Mouse (Mus musculus) layer of hippocampus, adult 8-10 months (tissue): ENCODE results near the gene Adck2. TPM values are rescaled to one million over a fixed set of nuclear protein-coding genes. Genes with fewer than 3 reads are reported as not detected.

Source experiments
- DNase-seq, 2 experiments: peaks; one replicate each; pipeline ENCODE4 v3.0.0; 2022; ENCODE audit warnings: low spot score in 2 of 2
- total RNA-seq, 4 experiments: library from RNA; stranded (reverse); gene quantifications; 2 replicates each; pipeline ENCODE4 v1.2.4; 2022

Adck2 gene
- total RNA-seq, 4 experiments from 2014 or later = 27.6 to 34.5 (median 34.0) TPM

DNA sequence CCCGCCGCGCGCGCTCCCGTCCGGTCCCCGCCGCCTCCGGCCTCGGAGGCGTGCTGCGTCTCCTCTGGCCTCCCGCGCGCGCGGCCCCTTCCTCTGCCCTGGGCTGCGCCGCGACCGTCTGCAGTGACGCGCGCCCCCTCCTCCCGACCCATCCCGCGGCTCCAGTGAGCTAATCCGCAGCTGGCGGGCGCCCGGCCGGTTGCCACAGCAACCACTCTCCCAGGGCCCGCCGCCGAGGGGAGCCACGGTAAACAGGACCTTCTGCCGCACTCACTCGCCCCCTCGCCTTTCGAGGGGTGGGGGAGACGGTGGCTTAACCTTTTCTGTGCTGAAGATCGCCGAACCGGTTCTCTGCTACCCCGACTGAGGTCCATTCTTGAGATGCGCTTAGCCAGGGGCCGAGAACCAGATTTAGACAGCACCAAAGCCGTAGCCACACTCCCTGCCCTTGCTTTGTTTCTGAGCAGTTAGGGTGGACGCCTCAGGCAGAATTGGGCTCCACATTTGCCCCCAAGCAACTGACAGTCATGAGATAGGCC, 15.9 kb upstream of the Adck2 start, which contains the start of gene Dennd2a:
Gene Dennd2a (minus strand): TSS at position 145 of the 539 bp plus-strand sequence.
- DNase-seq = peak; percentile 80 to 84

DNA sequence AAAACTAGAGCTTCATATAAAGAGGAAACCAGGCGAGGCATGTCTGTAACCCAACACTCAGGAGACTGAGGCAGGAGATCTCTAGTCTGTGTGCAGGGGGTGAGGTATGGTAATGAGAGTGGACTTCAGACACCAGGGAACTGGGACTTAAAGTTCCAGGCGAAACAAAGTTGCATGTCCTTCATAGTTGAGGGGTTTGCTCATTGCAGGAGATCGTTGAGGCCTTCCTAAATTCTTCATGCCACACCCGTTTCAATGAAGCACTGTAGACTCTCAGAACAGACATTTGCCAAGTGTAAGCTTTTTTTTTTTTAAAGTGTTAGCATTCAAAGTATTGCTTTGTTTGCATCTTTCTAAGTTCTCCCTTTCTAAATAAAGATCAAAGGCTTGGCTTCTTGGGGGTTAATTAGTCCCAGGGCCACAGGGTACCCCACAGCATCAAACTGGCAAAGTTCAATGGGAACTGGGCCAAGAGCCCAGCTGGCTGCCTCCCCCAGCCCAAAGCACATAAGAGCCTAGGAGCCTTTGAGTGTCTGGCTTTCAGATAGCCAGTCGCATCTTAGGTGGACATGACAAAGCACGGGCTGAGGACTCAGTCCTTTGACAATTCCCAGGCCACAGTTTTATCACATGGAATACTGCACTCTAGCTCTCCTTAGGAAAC, 14.3 kb upstream of the Adck2 start:
- DNase-seq = no peak

DNA sequence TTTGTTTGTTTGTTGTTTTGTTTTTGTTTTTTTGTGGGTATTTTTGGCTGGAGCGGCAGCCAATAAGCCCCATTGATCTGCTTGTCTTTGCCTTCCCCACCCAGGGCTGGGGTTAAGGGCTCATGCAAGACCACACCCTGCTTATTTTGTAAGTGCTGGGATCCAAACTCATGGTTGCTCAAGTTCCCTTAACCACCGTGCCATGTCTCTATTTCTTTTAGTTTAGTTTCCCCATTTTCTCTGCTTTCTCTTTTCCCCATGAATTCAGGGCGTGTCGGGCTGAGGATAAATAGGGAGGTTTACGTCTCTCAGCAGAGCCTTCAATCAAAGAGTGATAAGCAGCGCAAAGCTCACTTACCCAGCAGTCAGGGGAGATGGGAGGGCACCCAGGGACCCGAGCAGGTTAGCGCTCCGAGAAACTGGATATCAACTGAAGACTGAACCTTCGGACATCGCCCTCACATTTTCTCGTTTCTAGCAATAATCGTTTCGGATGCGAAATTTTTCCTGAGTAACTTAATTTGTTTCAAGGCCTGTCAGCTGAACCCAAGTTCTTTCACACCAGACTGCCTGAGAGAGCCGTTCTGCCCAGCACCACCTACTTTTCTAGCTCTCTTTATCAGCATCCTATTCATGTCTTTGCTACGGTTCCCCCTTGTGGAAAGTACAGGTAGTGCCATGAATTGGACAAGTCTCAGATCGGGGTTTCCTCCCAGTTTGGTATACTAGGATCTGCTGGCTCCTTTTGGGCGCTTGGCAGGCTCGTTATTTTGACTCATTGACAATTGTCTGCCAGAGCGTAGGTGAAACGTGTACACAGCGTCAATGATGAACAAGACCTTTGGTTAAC, 11.3 kb upstream of the Adck2 start:
- DNase-seq = peak; percentile 82 to 93

DNA sequence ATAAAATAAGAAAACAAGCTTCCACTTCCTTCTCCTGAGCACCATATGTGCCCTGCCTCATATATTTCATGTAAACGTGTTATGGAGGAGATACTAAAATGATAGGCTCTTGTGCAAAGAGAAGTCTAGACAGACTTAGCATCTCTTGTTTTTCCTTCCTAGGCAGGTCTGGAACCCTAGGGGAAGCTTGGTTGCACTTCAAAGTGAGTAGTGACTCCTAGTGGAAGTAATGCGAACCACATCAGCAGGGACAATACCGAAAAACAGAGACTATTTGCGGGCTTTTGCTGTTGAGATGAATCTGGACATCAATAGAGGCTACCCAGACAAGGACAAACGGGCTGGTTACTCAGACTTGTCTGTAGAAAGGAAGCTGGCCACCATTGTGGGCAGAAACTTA, 6.1 kb upstream of the Adck2 start:
- no peak for DNase-seq

- no peak for DNase-seq
Observed at GRCm38 (mm10) chr6:39570426-39570825, 3.2 kb upstream of the Adck2 start.

DNA sequence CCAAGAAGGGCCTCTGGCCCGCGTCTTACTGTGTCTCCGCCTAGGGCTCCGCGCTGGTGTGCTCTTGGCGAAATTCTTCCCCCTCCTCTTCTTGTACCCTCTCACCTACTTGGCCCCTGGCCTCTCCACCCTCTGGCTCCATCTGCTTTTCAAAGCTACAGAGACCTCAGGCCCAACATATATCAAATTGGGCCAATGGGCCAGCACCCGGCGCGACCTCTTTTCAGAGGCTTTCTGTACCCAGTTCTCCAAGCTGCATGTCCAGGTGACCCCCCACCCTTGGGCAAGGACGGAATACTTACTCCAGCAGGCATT, 839 bp downstream of the Adck2 start:
- DNase-seq = no peak

DNA sequence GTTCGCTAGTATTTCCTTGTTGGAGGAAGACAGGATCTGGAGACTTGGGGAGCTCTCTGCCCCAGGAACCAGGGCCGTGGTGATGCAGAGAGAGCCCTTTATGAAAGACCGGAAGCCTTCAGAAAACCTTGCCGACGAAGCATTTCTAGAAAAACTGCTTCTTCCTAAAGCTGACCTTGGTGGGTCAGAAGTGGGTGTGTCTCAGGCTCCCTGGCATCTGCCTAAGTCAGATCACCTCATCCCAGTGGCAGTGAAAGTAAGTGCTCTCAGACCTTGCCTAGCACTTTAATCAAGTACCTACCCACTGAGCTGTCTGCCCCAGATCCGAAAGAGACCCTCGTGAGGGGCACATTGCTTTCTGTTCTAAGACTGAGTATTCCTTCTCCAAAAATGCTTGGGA, 1.3 kb downstream of the Adck2 start:
- no peak for DNase-seq

- DNase-seq = no peak
Observed at GRCm38 (mm10) chr6:39579552-39579951, 5.9 kb downstream of the Adck2 start.

DNA sequence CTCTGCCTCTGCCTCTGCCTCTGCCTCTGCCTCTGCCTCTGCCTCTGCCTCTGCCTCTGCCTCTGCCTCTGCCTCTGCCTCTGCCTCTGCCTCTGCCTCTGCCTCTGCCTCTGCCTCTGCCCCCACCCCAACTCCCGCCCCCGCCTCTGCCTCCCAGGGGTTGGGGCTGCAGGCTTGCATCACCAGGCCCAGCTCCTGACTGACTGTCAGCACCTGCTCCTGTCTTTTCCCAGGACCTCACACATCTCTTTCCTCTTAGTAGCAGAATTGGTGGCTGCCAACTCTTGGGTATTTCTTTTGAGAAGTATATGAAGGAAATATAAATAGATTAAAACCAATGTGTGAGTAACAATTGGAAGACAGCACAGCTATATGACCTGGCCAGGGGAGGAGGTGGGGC, 6.9 kb downstream of the Adck2 start:
- DNase-seq = no peak

- DNase-seq = no peak
Observed at GRCm38 (mm10) chr6:39581087-39581784, 7.6 kb downstream of the Adck2 start.

DNA sequence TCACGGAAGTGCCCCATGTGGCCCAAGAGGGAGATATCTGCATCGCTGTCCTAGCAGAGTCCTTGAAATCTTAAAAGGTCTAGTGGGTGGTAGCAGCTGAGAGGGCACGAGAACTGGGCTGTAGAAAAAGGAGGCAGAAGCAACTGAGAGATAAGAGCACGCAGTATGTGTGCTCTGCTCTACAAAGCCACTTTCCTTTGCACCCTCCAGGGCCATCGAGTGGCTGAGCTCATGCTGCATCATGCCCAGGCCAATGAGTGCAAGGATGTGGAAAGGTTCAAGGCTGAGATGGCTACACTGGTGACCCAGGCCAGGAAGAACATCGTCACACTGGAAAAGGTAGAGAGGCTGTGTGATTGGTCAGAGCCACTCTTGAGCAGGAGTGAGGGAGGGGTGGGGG, 11.8 kb downstream of the Adck2 start, which contains the start of gene Gm42420:
Gene Gm42420 (plus strand): TSS at position 237 of the 400 bp plus-strand sequence.
- no peak for DNase-seq

DNA sequence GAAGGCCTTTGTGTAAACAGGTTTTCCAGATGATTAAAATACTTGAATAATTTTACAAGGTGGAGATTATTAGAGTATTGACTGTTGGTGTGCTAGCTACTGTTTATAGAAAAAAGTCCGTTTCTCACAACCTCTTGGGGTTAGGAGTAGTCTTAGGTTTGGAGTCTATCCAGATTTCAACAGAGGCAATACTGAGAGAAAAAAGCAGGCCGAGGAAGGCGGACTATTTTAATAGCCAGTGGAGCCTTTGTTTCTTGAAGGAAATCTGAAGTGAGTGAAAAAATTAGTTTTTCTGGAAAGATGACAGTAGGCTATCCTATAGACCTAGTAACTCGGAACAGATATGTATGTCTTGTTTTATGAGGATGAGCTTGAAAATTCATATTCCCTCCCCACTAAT, 17.8 kb downstream of the Adck2 start:
- DNase-seq = no peak

- peak; percentile 93 to 95 for DNase-seq
Observed at GRCm38 (mm10) chr6:39592401-39593214, 18.9 kb downstream of the Adck2 start, which contains the start of gene Ndufb2. Gene Ndufb2 (plus strand): TSS chr6:39592574.

- DNase-seq = no peak
Observed at GRCm38 (mm10) chr6:39600851-39601250, 27.2 kb downstream of the Adck2 start.

- no peak for DNase-seq
Observed at GRCm38 (mm10) chr6:39601828-39602227, 28.2 kb downstream of the Adck2 start.

DNA sequence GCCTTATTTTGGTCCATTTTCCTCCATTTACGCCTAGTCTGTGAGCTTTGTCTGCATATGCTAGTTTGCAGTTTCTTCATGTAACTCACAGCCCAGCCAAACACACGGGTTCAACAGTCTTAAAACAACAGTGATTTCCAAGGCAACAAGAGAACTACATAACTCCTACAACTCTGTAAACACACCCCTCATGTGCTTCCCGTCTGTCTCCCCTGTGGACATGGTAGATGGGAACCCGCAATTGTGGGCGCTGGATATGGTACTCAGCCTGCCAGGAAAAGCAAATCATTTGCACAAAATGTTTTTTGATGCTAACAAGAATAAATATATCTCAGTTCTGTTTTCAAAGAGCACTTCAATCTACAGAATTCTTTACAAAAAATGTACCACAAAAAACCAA, 30.9 kb downstream of the Adck2 start:
- peak; percentile 46 to 47 for DNase-seq

GRCm38 (mm10) chr6:39606056-39606455, 32.4 kb downstream of the Adck2 start:
- no peak for DNase-seq

- DNase-seq = no peak
Observed at GRCm38 (mm10) chr6:39606862-39607261, 33.2 kb downstream of the Adck2 start.

DNA sequence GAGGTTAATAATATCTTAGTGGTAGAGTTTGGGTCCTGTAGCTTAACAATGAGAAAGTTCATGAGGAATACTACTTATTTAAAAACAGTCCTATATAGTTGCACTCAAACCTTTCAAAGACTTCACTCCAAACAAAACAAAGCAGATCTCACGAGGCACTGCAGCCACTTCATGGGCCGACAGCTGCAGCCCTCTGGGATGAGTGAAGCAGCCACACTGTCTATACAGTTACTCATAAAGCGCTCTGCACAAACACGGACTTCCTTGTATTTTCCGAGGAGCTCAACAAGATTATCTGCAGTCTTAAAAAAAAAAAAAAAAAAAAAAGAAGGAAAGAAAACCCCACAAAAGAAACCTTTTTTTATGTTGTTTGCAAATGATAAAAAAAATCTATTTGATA, 33.7 kb downstream of the Adck2 start:
- no peak for DNase-seq

DNA sequence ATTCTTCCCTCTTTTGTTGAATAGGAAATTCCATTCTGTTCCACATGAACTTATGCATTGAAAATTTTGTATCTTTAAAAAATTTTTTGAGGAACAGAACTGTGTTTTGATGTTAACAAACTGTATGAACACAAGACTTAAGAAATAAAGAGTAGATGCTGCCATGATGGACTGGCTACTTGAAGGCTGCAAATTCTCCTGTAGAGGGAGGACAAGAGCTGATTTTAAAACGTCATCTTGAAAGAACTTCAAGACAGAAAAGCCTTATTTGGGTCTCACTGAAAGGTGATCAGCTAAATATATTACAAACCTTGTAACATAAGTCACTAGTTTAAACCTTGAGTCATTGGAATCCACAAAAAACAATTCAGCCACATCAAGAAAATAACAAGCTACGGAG, 36.5 kb downstream of the Adck2 start:
- DNase-seq = no peak

- DNase-seq = no peak
Observed at GRCm38 (mm10) chr6:39611296-39611695, 37.6 kb downstream of the Adck2 start.
